Comparison of ENCODE assay signal across 23 mouse cellular contexts in the genomic region with DNA sequence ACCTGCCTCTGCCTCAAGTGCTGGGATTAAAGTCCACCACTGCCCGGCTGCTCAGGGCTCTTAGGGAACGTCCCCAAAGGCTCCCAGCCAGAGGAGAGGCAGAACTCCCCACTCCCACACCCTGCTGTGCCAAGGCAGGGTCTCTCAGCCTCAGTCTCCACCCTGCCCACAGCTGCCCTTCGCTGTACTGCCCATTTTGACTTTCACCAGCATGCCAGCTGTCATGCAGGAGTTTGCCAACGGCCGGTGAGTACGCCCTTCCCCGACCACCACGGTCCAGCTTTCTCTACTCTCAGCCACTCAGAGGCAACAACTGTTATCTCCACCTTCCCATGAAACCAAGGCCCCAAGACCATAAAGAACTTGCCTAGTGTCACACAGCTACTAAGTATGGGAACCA. TPM values are rescaled to one million over a fixed set of nuclear protein-coding genes. Genes with fewer than 3 reads are reported as not detected.
DNase-seq lines count a peak whose midpoint lies in the region; ATAC-seq and TF ChIP-seq lines count a peak whose summit lies in the region.
"Had no signal": no experiment of that assay in that cellular context is flagged by ENCODE, and none has a peak within 500 bp of the region (broad histone marks: within the 10 kb centered on the region; RNA-seq: fewer than 3 reads in every experiment).

No protein-coding gene starts in this region.

- H3K4me3 ChIP-seq in megakaryocyte, embryonic 14.5 days (replicated peaks) = peak overlapping the region; percentile 67
- no peak overlapping the region for H3K4me3 ChIP-seq in myocyte
- H3K4me3 ChIP-seq: embryonic facial prominence, embryonic 13.5 days; embryonic facial prominence, embryonic 15.5 days; erythroblast, embryonic 14.5 days; forebrain, embryonic 10.5 days; forebrain, embryonic 12.5 days had no signal

- no peaks in the 10 kb centered on the region for H3K9me3 ChIP-seq in megakaryocyte, embryonic 14.5 days
- H3K9me3 ChIP-seq: embryonic facial prominence, embryonic 13.5 days; embryonic facial prominence, embryonic 15.5 days; forebrain, embryonic 10.5 days; forebrain, embryonic 12.5 days; G1E had no signal

- H3K27me3 ChIP-seq in megakaryocyte, embryonic 14.5 days (replicated peaks) = peaks cover 12% of the 10 kb centered on the region
- no peaks in the 10 kb centered on the region for H3K27me3 ChIP-seq in myocyte (ENCODE audit: control insufficient read depth, insufficient read depth, insufficient read length)
- H3K27me3 ChIP-seq: embryonic facial prominence, embryonic 13.5 days; embryonic facial prominence, embryonic 15.5 days; Patski had no signal

- H3K36me3 ChIP-seq in megakaryocyte, embryonic 14.5 days (replicated peaks; ENCODE audit: low read length) = no peaks in the 10 kb centered on the region
- H3K36me3 ChIP-seq in myocyte (ENCODE audit: control insufficient read depth, insufficient read depth) = no peaks in the 10 kb centered on the region
- H3K36me3 ChIP-seq: embryonic facial prominence, embryonic 13.5 days; embryonic facial prominence, embryonic 15.5 days; forebrain, embryonic 10.5 days; forebrain, embryonic 12.5 days; G1E had no signal

- no peaks in the 10 kb centered on the region for H3K79me2 ChIP-seq in myocyte (ENCODE audit: control insufficient read depth, insufficient read depth)

- peak; percentile 40 for DNase-seq in cerebellum, adult 9-11 months
- no peak for DNase-seq in cerebellum, postnatal 10 days
- no peak for DNase-seq in T-cell, adult 2 months (ENCODE audit: low spot score)
- DNase-seq: adrenal gland, adult 2 months; adrenal gland, postnatal 10 days; adrenal gland, postnatal 25 days; cerebellum, adult 11 months; cerebellum, postnatal 36 days; embryo, embryonic 11 days had no signal

- H3K4me2 ChIP-seq in myocyte (ENCODE audit: low read depth) = no peak overlapping the region
- H3K4me2 ChIP-seq: embryonic facial prominence, embryonic 13.5 days; embryonic facial prominence, embryonic 15.5 days; forebrain, embryonic 12.5 days had no signal

- H3ac ChIP-seq in myocyte (ENCODE audit: control insufficient read depth, insufficient read length) = no peak overlapping the region

- TF ChIP-seq POLR2A in myocyte (IDR thresholded peaks at IDR 0.05; ENCODE audit: insufficient read length, low read depth) = no peak

- H3K4me1 ChIP-seq in megakaryocyte, embryonic 14.5 days = peaks cover 82% of the 10 kb centered on the region

- no peak for ATAC-seq in megakaryocyte, adult 5-6 weeks (ENCODE audit: poor library complexity, severe bottlenecking)
- ATAC-seq: forebrain, embryonic 14.5 days; forebrain, embryonic 16.5 days; Patski had no signal

TF ChIP-seq in myocyte, 11 proteins besides CTCF, POLR2A, EP300 and RAD21:
- TF ChIP-seq CEBPB (IDR thresholded peaks at IDR 0.05; ENCODE audit: insufficient read depth, poor library complexity, severe bottlenecking) (no peak), POLR2AphosphoS2 (IDR thresholded peaks at IDR 0.05; ENCODE audit: insufficient read length, low read depth) (no peak), MYOD1 (IDR thresholded peaks at IDR 0.05; ENCODE audit: control insufficient read depth in 1 of 3, insufficient read length in 2 of 3, low read depth in 2 of 3) (peak in 2 of 3 experiments; percentile 59 to 79), SRF (IDR thresholded peaks at IDR 0.05; ENCODE audit: control insufficient read depth, insufficient read length, low read depth) (no peak), MYOG (IDR thresholded peaks at IDR 0.05; ENCODE audit: control insufficient read depth in 1 of 3, insufficient read depth in 1 of 3, insufficient read length in 2 of 3, low read depth in 2 of 3) (peak; percentile 23 to 94 (median 84)), TCF12 (IDR thresholded peaks at IDR 0.05; ENCODE audit: insufficient read depth, poor library complexity, severe bottlenecking) (peak; percentile 11), E2F4 (IDR thresholded peaks at IDR 0.05; ENCODE audit: insufficient read depth) (no peak), USF1 (IDR thresholded peaks at IDR 0.05; ENCODE audit: low read depth) (no peak), REST (IDR thresholded peaks at IDR 0.05; ENCODE audit: insufficient read depth, insufficient read length) (no peak), TCF3 (IDR thresholded peaks at IDR 0.05; ENCODE audit: insufficient read length, low read depth) (peak; percentile 22), MAX (IDR thresholded peaks at IDR 0.05; ENCODE audit: low read depth) (no peak)

RNA-seq across cellular contexts. Expression of a gene that starts 6.8 kb away (rescaled TPM):
- polyA plus RNA-seq in megakaryocyte, embryonic 14.5 days (2012; ENCODE audit: insufficient read depth, low replicate concordance) = 33.8 and 117 TPM in 2 replicates
- 130 and 145 TPM in 2 replicates for total RNA-seq in megakaryocyte, adult 5-6 weeks (2015)
- 53.2 and 61.1 TPM in 2 replicates for total RNA-seq in megakaryocyte, adult 5-6 weeks (2017)
- polyA plus RNA-seq in myocyte (2012; fragmentation: generic; extraction: Trizol) = 64.0 TPM

RNA-seq across cellular contexts. Expression of a gene that starts 9.5 kb away (rescaled TPM):
- 6.3 and 57.9 TPM in 2 replicates for polyA plus RNA-seq in megakaryocyte, embryonic 14.5 days (2012; ENCODE audit: insufficient read depth, low replicate concordance)
- total RNA-seq in megakaryocyte, adult 5-6 weeks (2015) = 54.7 and 60.8 TPM in 2 replicates
- total RNA-seq in megakaryocyte, adult 5-6 weeks (2017) = 46.2 and 48.1 TPM in 2 replicates
- polyA plus RNA-seq in myocyte (2012; fragmentation: generic; extraction: Trizol) = 1.0 TPM
- polyA plus RNA-seq: G1E had no signal

RNA-seq across cellular contexts. Expression of a gene that starts 22.6 kb away (rescaled TPM):
- polyA plus RNA-seq in megakaryocyte, embryonic 14.5 days (2012; ENCODE audit: insufficient read depth, low replicate concordance) = 0.59 TPM in 1 of 2 replicates, not detected in the other
- total RNA-seq in megakaryocyte, adult 5-6 weeks (2015) = 0.07 TPM in 1 of 2 replicates, not detected in the other
- total RNA-seq in megakaryocyte, adult 5-6 weeks (2017) = 0.26 TPM in 1 of 2 replicates, not detected in the other
- 0.10 TPM for polyA plus RNA-seq in myocyte (2012; fragmentation: generic; extraction: Trizol)
- total RNA-seq: common myeloid progenitor, adult 5-6 weeks had no signal
- polyA plus RNA-seq: C2C12; erythroblast, embryonic 14.5 days; G1E had no signal

RNA-seq across cellular contexts. Expression of a gene that starts 24.7 kb away (rescaled TPM):
- polyA plus RNA-seq in megakaryocyte, embryonic 14.5 days (2012; ENCODE audit: insufficient read depth, low replicate concordance) = not detected in 2 replicates
- not detected in 2 replicates for total RNA-seq in megakaryocyte, adult 5-6 weeks (2015)
- total RNA-seq in megakaryocyte, adult 5-6 weeks (2017) = not detected in 2 replicates
- 0.02 TPM for polyA plus RNA-seq in myocyte (2012; fragmentation: generic; extraction: Trizol)
- polyA plus RNA-seq: erythroblast, embryonic 14.5 days had no signal
